Mouse (Mus musculus): ENCODE data around the gene Tbcb. TPM values are rescaled to one million over a fixed set of nuclear protein-coding genes. Genes with fewer than 3 reads are reported as not detected.
"Not testable (repeated sequence)": the region's sequence is repeated elsewhere in the genome, so short reads cannot be mapped to it uniquely, and the experiment has no call there.

Tbcb gene
- polyA plus RNA-seq, 1 experiment from 2014 or later: 176 TPM

GRCm38 (mm10) chr7:30183879-30184289, 48.2 kb downstream of the Tbcb start, which contains the start of gene Cox7a1:
Cox7a1 (plus strand) TSS chr7:30184144.
- Histone ChIP-seq H3K4me3 (replicated peaks; ENCODE audit: low read depth, low read length) (peak within 1 kb of the TSS; percentile 15; the same call in 1 of the 2 replicates), H3K4me2 (ENCODE audit: low read length) (peak within 1 kb of the TSS; percentile 51), H3K4me1 (replicated peaks; ENCODE audit: insufficient read depth, low read length) (no peaks in the 10 kb centered on the region), H3K27ac (no peak within 1 kb of the TSS), H3K9me3 (replicated peaks; ENCODE audit: low read length) (no peaks in the 10 kb centered on the region), H3K36me3 (ENCODE audit: insufficient read depth, low read length) (peaks cover 33% of the 10 kb centered on the region), H3K27me3 (ENCODE audit: insufficient read depth, low read length) (no peaks in the 10 kb centered on the region), H3K9ac (ENCODE audit: low read depth, low read length) (0 out of 2 replicates have a peak within 1 kb of the TSS, but pooled peaks have one; percentile 32)
- under 1% methylated on average over 11 of the region's 11 CpGs for WGBS
- no peak for TF ChIP-seq CTCF (IDR thresholded peaks at IDR 0.05; ENCODE audit: low read depth)
- ATAC-seq (replicated peaks; ENCODE audit: low FRiP score, low read depth) (peak; percentile 62), DNase-seq (ENCODE audit: low spot score) (peak; percentile 89)

GRCm38 (mm10) chr7:30183189-30183588, 48.9 kb downstream of the Tbcb start:
- H3K27me3 ChIP-seq (ENCODE audit: insufficient read depth, low read length); ATAC-seq (replicated peaks; ENCODE audit: low FRiP score, low read depth); DNase-seq (ENCODE audit: low spot score); H3K27ac ChIP-seq; H3K4me1 ChIP-seq (replicated peaks; ENCODE audit: insufficient read depth, low read length); H3K4me3 ChIP-seq (replicated peaks; ENCODE audit: low read depth, low read length); H3K9ac ChIP-seq (ENCODE audit: low read depth, low read length); H3K4me2 ChIP-seq (ENCODE audit: low read length); H3K9me3 ChIP-seq (replicated peaks; ENCODE audit: low read length): not testable (repeated sequence)
- H3K36me3 ChIP-seq (ENCODE audit: insufficient read depth, low read length): peaks cover 31% of the 10 kb centered on the region
- WGBS: 71% methylated on average over 6 of the region's 7 CpGs

GRCm38 (mm10) chr7:30181929-30182328, 50.1 kb downstream of the Tbcb start:
- H3K4me1 ChIP-seq (replicated peaks; ENCODE audit: insufficient read depth, low read length): not testable (repeated sequence)
- peaks cover 25% of the 10 kb centered on the region for H3K36me3 ChIP-seq (ENCODE audit: insufficient read depth, low read length)

GRCm38 (mm10) chr7:30181308-30181707, 50.8 kb downstream of the Tbcb start:
- Histone ChIP-seq H3K4me2 (ENCODE audit: low read length) (no peak overlapping the region), H3K27ac (no peak overlapping the region), H3K27me3 (ENCODE audit: insufficient read depth, low read length) (no peaks in the 10 kb centered on the region), H3K9ac (ENCODE audit: low read depth, low read length) (no peak overlapping the region), H3K36me3 (ENCODE audit: insufficient read depth, low read length) (peaks cover 24% of the 10 kb centered on the region), H3K9me3 (replicated peaks; ENCODE audit: low read length) (no peaks in the 10 kb centered on the region), H3K4me3 (replicated peaks; ENCODE audit: low read depth, low read length) (no peak overlapping the region), H3K4me1 (replicated peaks; ENCODE audit: insufficient read depth, low read length) (no peaks in the 10 kb centered on the region)
- WGBS: 1% methylated on average over 4 of the region's 4 CpGs
- DNase-seq (ENCODE audit: low spot score) (peak; percentile 83), ATAC-seq (replicated peaks; ENCODE audit: low FRiP score, low read depth) (no peak; the same call in 1 of the 2 replicates)
- TF ChIP-seq CTCF (IDR thresholded peaks at IDR 0.05; ENCODE audit: low read depth): peak; percentile 97

More at GRCm38 (mm10) chr7:30181929-30182328, 50.1 kb downstream of the Tbcb start:
- not testable (repeated sequence) for H3K9ac ChIP-seq (ENCODE audit: low read depth, low read length); H3K27ac ChIP-seq; DNase-seq (ENCODE audit: low spot score); ATAC-seq (replicated peaks; ENCODE audit: low FRiP score, low read depth); H3K4me3 ChIP-seq (replicated peaks; ENCODE audit: low read depth, low read length); H3K9me3 ChIP-seq (replicated peaks; ENCODE audit: low read length); H3K4me2 ChIP-seq (ENCODE audit: low read length); H3K27me3 ChIP-seq (ENCODE audit: insufficient read depth, low read length)
- 92% methylated on average over 10 of the region's 10 CpGs for WGBS

- H3K4me2 ChIP-seq (ENCODE audit: low read length): no peak overlapping the region
- ATAC-seq (replicated peaks; ENCODE audit: low FRiP score, low read depth): no peak
These were observed 53.8 kb downstream of the Tbcb start for GRCm38 (mm10) chr7:30178256-30178655.

GRCm38 (mm10) chr7:30176474-30176873, 55.6 kb downstream of the Tbcb start:
- Histone ChIP-seq H3K9ac (ENCODE audit: low read depth, low read length) (no peak overlapping the region), H3K27me3 (ENCODE audit: insufficient read depth, low read length) (no peaks in the 10 kb centered on the region), H3K4me1 (replicated peaks; ENCODE audit: insufficient read depth, low read length) (no peaks in the 10 kb centered on the region), H3K4me3 (replicated peaks; ENCODE audit: low read depth, low read length) (no peak overlapping the region), H3K27ac (no peak overlapping the region), H3K4me2 (ENCODE audit: low read length) (no peak overlapping the region), H3K9me3 (replicated peaks; ENCODE audit: low read length) (no peaks in the 10 kb centered on the region), H3K36me3 (ENCODE audit: insufficient read depth, low read length) (peaks cover 15% of the 10 kb centered on the region; the same call in 1 of the 2 replicates)
- WGBS: 76% methylated on average over 12 of the region's 12 CpGs
- ATAC-seq (replicated peaks; ENCODE audit: low FRiP score, low read depth) (no peak), DNase-seq (ENCODE audit: low spot score) (no peak)
- no peak for TF ChIP-seq CTCF (IDR thresholded peaks at IDR 0.05; ENCODE audit: low read depth)

More at GRCm38 (mm10) chr7:30178256-30178655, 53.8 kb downstream of the Tbcb start:
- Histone ChIP-seq H3K36me3 (ENCODE audit: insufficient read depth, low read length) (peaks cover 15% of the 10 kb centered on the region; the same call in 1 of the 2 replicates), H3K4me1 (replicated peaks; ENCODE audit: insufficient read depth, low read length) (no peaks in the 10 kb centered on the region), H3K27me3 (ENCODE audit: insufficient read depth, low read length) (no peaks in the 10 kb centered on the region), H3K27ac (no peak overlapping the region), H3K9me3 (replicated peaks; ENCODE audit: low read length) (no peaks in the 10 kb centered on the region), H3K4me3 (replicated peaks; ENCODE audit: low read depth, low read length) (no peak overlapping the region), H3K9ac (ENCODE audit: low read depth, low read length) (no peak overlapping the region)
- DNase-seq (ENCODE audit: low spot score): no peak
- no peak for TF ChIP-seq CTCF (IDR thresholded peaks at IDR 0.05; ENCODE audit: low read depth)
- 85% methylated on average over 11 of the region's 11 CpGs for WGBS

Other genes starting within 250 kb of the Tbcb start
- 6.4 TPM in 2 replicates for gene Zfp568, start 248.3 kb downstream of the Tbcb start, polyA plus RNA-seq (2015; fragmentation: Nextera tagmentation; extraction: Ambion mirVana)
- 2.8 and 3.8 TPM in 2 replicates for gene Zfp14, start 180.9 kb downstream of the Tbcb start, polyA plus RNA-seq (2015; fragmentation: Nextera tagmentation; extraction: Ambion mirVana)
- 2.7 and 3.7 TPM in 2 replicates for gene Zfp82, start 159.4 kb downstream of the Tbcb start, polyA plus RNA-seq (2015; fragmentation: Nextera tagmentation; extraction: Ambion mirVana)
- gene Gm26920, start 141.9 kb downstream of the Tbcb start, polyA plus RNA-seq (2015; fragmentation: Nextera tagmentation; extraction: Ambion mirVana): 0.83 and 1.8 TPM in 2 replicates
- 9.5 and 9.6 TPM in 2 replicates for gene Zfp566, start 141.7 kb downstream of the Tbcb start, polyA plus RNA-seq (2015; fragmentation: Nextera tagmentation; extraction: Ambion mirVana)
- gene Zfp260, start 137.5 kb downstream of the Tbcb start, polyA plus RNA-seq (2015; fragmentation: Nextera tagmentation; extraction: Ambion mirVana): 79.8 and 84.7 TPM in 2 replicates
- gene Zfp382, start 110.3 kb downstream of the Tbcb start, polyA plus RNA-seq (2015; fragmentation: Nextera tagmentation; extraction: Ambion mirVana): 4.9 and 5.5 TPM in 2 replicates
- 10.6 and 11.4 TPM in 2 replicates for gene Zfp146, start 62.5 kb downstream of the Tbcb start, polyA plus RNA-seq (2015; fragmentation: Nextera tagmentation; extraction: Ambion mirVana)
- 32.9 and 43.0 TPM in 2 replicates for gene Cox7a1, start 48.1 kb downstream of the Tbcb start, polyA plus RNA-seq (2015; fragmentation: Nextera tagmentation; extraction: Ambion mirVana)
- gene Capns1, start 33.5 kb downstream of the Tbcb start, polyA plus RNA-seq (2015; fragmentation: Nextera tagmentation; extraction: Ambion mirVana): 121 and 122 TPM in 2 replicates
- gene Polr2i, start 324 bp downstream of the Tbcb start, polyA plus RNA-seq (2015; fragmentation: Nextera tagmentation; extraction: Ambion mirVana): 148 and 157 TPM in 2 replicates
- gene Ovol3, start 3.5 kb upstream of the Tbcb start, polyA plus RNA-seq (2015; fragmentation: Nextera tagmentation; extraction: Ambion mirVana): not detected in 2 replicates
- 0.11 and 0.27 TPM in 2 replicates for gene Thap8, start 47.8 kb upstream of the Tbcb start, polyA plus RNA-seq (2015; fragmentation: Nextera tagmentation; extraction: Ambion mirVana)
- gene Wdr62, start 48.1 kb upstream of the Tbcb start, polyA plus RNA-seq (2015; fragmentation: Nextera tagmentation; extraction: Ambion mirVana): 2.7 and 3.4 TPM in 2 replicates
- 22.7 and 23.3 TPM in 2 replicates for gene Clip3, start 59.5 kb upstream of the Tbcb start, polyA plus RNA-seq (2015; fragmentation: Nextera tagmentation; extraction: Ambion mirVana)
- 95.3 and 101 TPM in 2 replicates for gene Alkbh6, start 76.4 kb upstream of the Tbcb start, polyA plus RNA-seq (2015; fragmentation: Nextera tagmentation; extraction: Ambion mirVana)
- 79.0 and 88.4 TPM in 2 replicates for gene Syne4, start 82.5 kb upstream of the Tbcb start, polyA plus RNA-seq (2015; fragmentation: Nextera tagmentation; extraction: Ambion mirVana)
- gene E130208F15Rik, start 89.5 kb upstream of the Tbcb start, polyA plus RNA-seq (2015; fragmentation: Nextera tagmentation; extraction: Ambion mirVana): not detected in 2 replicates
- 32.0 and 35.1 TPM in 2 replicates for gene Sdhaf1, start 91.6 kb upstream of the Tbcb start, polyA plus RNA-seq (2015; fragmentation: Nextera tagmentation; extraction: Ambion mirVana)
- 9.3 and 9.5 TPM in 2 replicates for gene Lrfn3, start 130.5 kb upstream of the Tbcb start, polyA plus RNA-seq (2015; fragmentation: Nextera tagmentation; extraction: Ambion mirVana)
- gene Tyrobp, start 181.5 kb upstream of the Tbcb start, polyA plus RNA-seq (2015; fragmentation: Nextera tagmentation; extraction: Ambion mirVana): 41.9 and 47.3 TPM in 2 replicates
- gene Hcst, start 187.6 kb upstream of the Tbcb start, polyA plus RNA-seq (2015; fragmentation: Nextera tagmentation; extraction: Ambion mirVana): 2.1 and 3.4 TPM in 2 replicates
- gene Nfkbid, start 189.5 kb upstream of the Tbcb start, polyA plus RNA-seq (2015; fragmentation: Nextera tagmentation; extraction: Ambion mirVana): 1.1 and 1.2 TPM in 2 replicates
- gene Aplp1, start 213.3 kb upstream of the Tbcb start, polyA plus RNA-seq (2015; fragmentation: Nextera tagmentation; extraction: Ambion mirVana): 24.1 and 25.4 TPM in 2 replicates
- gene Kirrel2, start 225.4 kb upstream of the Tbcb start, polyA plus RNA-seq (2015; fragmentation: Nextera tagmentation; extraction: Ambion mirVana): 0.65 and 1.5 TPM in 2 replicates
- 3.8 and 4.3 TPM in 2 replicates for gene Nphs1, start 226.0 kb upstream of the Tbcb start, polyA plus RNA-seq (2015; fragmentation: Nextera tagmentation; extraction: Ambion mirVana)

All from kidney, postnatal 0 days (tissue).